Mouse (Mus musculus) heart, embryonic 11.5 days (tissue): Measurements from ENCODE around the gene Gm9048. TPM values are rescaled to one million over a fixed set of nuclear protein-coding genes. Genes with fewer than 3 reads are reported as not detected.
A peak's percentile ranks its signal among the peaks of the same experiment; 100 is the strongest.
"Not testable (repeated sequence)": the region's sequence is repeated elsewhere in the genome, so short reads cannot be mapped to it uniquely, and the experiment has no call there.

Experiments
- ATAC-seq: fragments of 200-750 bp; cut with Nextera tagmentation; replicated peaks from 2 replicates; pipeline ENCODE4 v1.8.0; 2017; ENCODE audit warnings: moderate library complexity; ENCODE audit not compliant: insufficient number of reproducible peaks, low FRiP score, low TSS enrichment
- H3K27ac ChIP-seq: fragments of 300-500 bp; sonication (generic); 2 replicates; pipeline ENCODE4 v1.5.1; 2014; ENCODE audit warnings: mild to moderate bottlenecking, low read depth, low read length
- H3K27me3 ChIP-seq: fragments of 300-500 bp; sonication (generic); 2 replicates; pipeline ENCODE4 v1.6.1; 2014; ENCODE audit warnings: mild to moderate bottlenecking, low read length, mixed read lengths; ENCODE audit not compliant: control insufficient read depth, insufficient read depth
- H3K36me3 ChIP-seq: fragments of 300-500 bp; sonication (generic); 2 replicates; pipeline ENCODE4 v1.6.1; 2014; ENCODE audit warnings: mild to moderate bottlenecking, low read length, moderate library complexity, mixed read lengths; ENCODE audit not compliant: control insufficient read depth, insufficient read depth
- H3K4me1 ChIP-seq: fragments of 300-500 bp; sonication (generic); 2 replicates; pipeline ENCODE4 v1.6.1; 2014; ENCODE audit warnings: low read length; ENCODE audit not compliant: control insufficient read depth, insufficient read depth
- H3K4me2 ChIP-seq: fragments of 300-500 bp; sonication (generic); 2 replicates; pipeline ENCODE4 v1.6.1; 2014; ENCODE audit warnings: mild to moderate bottlenecking, moderate library complexity
- H3K4me3 ChIP-seq: fragments of 300-500 bp; sonication (generic); 2 replicates; pipeline ENCODE4 v1.5.1; 2014; ENCODE audit warnings: low read depth, low read length
- H3K9ac ChIP-seq: fragments of 300-500 bp; sonication (generic); 2 replicates; pipeline ENCODE4 v1.6.1; 2014; ENCODE audit warnings: mild to moderate bottlenecking, low read depth, low read length, moderate library complexity
- H3K9me3 ChIP-seq: fragments of 300-500 bp; sonication (generic); replicated peaks from 2 replicates; pipeline ENCODE4 v1.6.1; 2016; ENCODE audit warnings: low read length; ENCODE audit not compliant: control insufficient read depth
- WGBS: fragments of 180-500 bp; shearing (Covaris S2); extraction: QIAGEN DNeasy Blood & Tissue Kit; methylation state at CpG from one replicate; pipeline ENCODE4 v1.1.7; 2014; ENCODE audit not compliant: insufficient replicate concordance; 5-methylcytosine and 5-hydroxymethylcytosine counted together
- polyA plus RNA-seq: library from polyadenylated mRNA; unstranded; fragments of >200 nt; fragmentation: Nextera tagmentation; extraction: Ambion mirVana; gene quantifications from 2 replicates; pipeline ENCODE4 v1.2.1, GENCODE M21; 2014

Gene Gm9048
- not detected in 2 replicates for polyA plus RNA-seq

GRCm38 (mm10) chr10:118348579-118348978 lies at the start of gene Gm9048:
Gene Gm9048 (minus strand): TSS chr10:118348679.
- WGBS: 71% methylated on average over 1 of the region's 14 CpGs
- H3K4me1 ChIP-seq, H3K27ac ChIP-seq, H3K9ac ChIP-seq, H3K27me3 ChIP-seq, H3K9me3 ChIP-seq, H3K4me2 ChIP-seq, H3K4me3 ChIP-seq, ATAC-seq, H3K36me3 ChIP-seq: not testable (repeated sequence)

GRCm38 (mm10) chr10:118370443-118370842 lies 22.0 kb upstream of the Gm9048 start:
- H3K27ac ChIP-seq: no peak overlapping the region
- no peaks in the 10 kb centered on the region for H3K36me3 ChIP-seq
- no peaks in the 10 kb centered on the region for H3K27me3 ChIP-seq
- H3K4me1 ChIP-seq: no peaks in the 10 kb centered on the region
- 15% methylated on average over 10 of the region's 10 CpGs for WGBS
- no peaks in the 10 kb centered on the region for H3K9me3 ChIP-seq
- peak overlapping the region; percentile 43; the same call in 1 of the 2 replicates for H3K4me2 ChIP-seq
- no peak overlapping the region for H3K9ac ChIP-seq
- ATAC-seq: peak; percentile 63; the same call in 1 of the 2 replicates
- H3K4me3 ChIP-seq: no peak overlapping the region

GRCm38 (mm10) chr10:118369518-118369917 lies 21.0 kb upstream of the Gm9048 start:
- Histone ChIP-seq H3K4me3 (no peak overlapping the region), H3K9me3 (no peaks in the 10 kb centered on the region), H3K9ac (no peak overlapping the region), H3K27me3 (no peaks in the 10 kb centered on the region), H3K27ac (no peak overlapping the region), H3K4me2 (no peak overlapping the region), H3K4me1 (no peaks in the 10 kb centered on the region), H3K36me3 (no peaks in the 10 kb centered on the region)
- WGBS: 86% methylated on average over 9 of the region's 9 CpGs
- ATAC-seq: no peak

GRCm38 (mm10) chr10:118354005-118354404 lies 5.5 kb upstream of the Gm9048 start, which contains the start of gene Gm9049:
Gene Gm9049 (minus strand): TSS chr10:118354105.
- not testable (repeated sequence) for H3K9me3 ChIP-seq, ATAC-seq, H3K4me2 ChIP-seq, H3K27me3 ChIP-seq, H3K9ac ChIP-seq, H3K4me3 ChIP-seq, H3K36me3 ChIP-seq, H3K4me1 ChIP-seq, H3K27ac ChIP-seq
- no CpG with 5 or more reads among the region's 11 CpGs for whole genome bisulfite sequencing

- ATAC-seq, H3K36me3 ChIP-seq, H3K4me2 ChIP-seq, H3K9me3 ChIP-seq, H3K9ac ChIP-seq, H3K4me3 ChIP-seq, H3K4me1 ChIP-seq, H3K27me3 ChIP-seq, H3K27ac ChIP-seq: not testable (repeated sequence)
- no CpG with 5 or more reads among the region's 14 CpGs for WGBS
Measured at GRCm38 (mm10) chr10:118343155-118343554, 5.3 kb downstream of the Gm9048 start, which contains the start of gene Gm9046. Gene Gm9046 (minus strand): TSS chr10:118343255.

GRCm38 (mm10) chr10:118337731-118338130 lies 10.7 kb downstream of the Gm9048 start, which contains the start of gene Gm9045:
Gene Gm9045 (minus strand): TSS chr10:118337831.
- not testable (repeated sequence) for H3K4me2 ChIP-seq, H3K4me3 ChIP-seq, H3K9me3 ChIP-seq, H3K27me3 ChIP-seq, H3K27ac ChIP-seq, H3K9ac ChIP-seq, H3K4me1 ChIP-seq, ATAC-seq, H3K36me3 ChIP-seq
- WGBS: no CpG with 5 or more reads among the region's 14 CpGs

GRCm38 (mm10) chr10:118332308-118332707 lies 16.2 kb downstream of the Gm9048 start, which contains the start of gene Gm9044:
Gene Gm9044 (minus strand): TSS chr10:118332408.
- not testable (repeated sequence) for H3K9me3 ChIP-seq, ATAC-seq
- WGBS: no CpG with 5 or more reads among the region's 14 CpGs

GRCm38 (mm10) chr10:118326869-118327268 lies 21.6 kb downstream of the Gm9048 start, which contains the start of gene Gm9040:
Gene Gm9040 (minus strand): TSS chr10:118326969.
- not testable (repeated sequence) for H3K27ac ChIP-seq, H3K36me3 ChIP-seq, H3K27me3 ChIP-seq, H3K4me1 ChIP-seq, H3K9ac ChIP-seq, H3K4me2 ChIP-seq, H3K4me3 ChIP-seq, H3K9me3 ChIP-seq, ATAC-seq
- no CpG with 5 or more reads among the region's 11 CpGs for WGBS

More at GRCm38 (mm10) chr10:118332308-118332707, 16.2 kb downstream of the Gm9048 start, which contains the start of gene Gm9044:
- H3K9ac ChIP-seq, H3K36me3 ChIP-seq, H3K27me3 ChIP-seq, H3K4me2 ChIP-seq, H3K4me3 ChIP-seq, H3K4me1 ChIP-seq, H3K27ac ChIP-seq: not testable (repeated sequence)

GRCm38 (mm10) chr10:118319024-118319423 lies 29.5 kb downstream of the Gm9048 start:
- no peak overlapping the region for H3K27ac ChIP-seq
- no peak overlapping the region for H3K9ac ChIP-seq
- no peaks in the 10 kb centered on the region for H3K27me3 ChIP-seq
- H3K4me1 ChIP-seq: no peaks in the 10 kb centered on the region
- no peak for ATAC-seq
- WGBS: 78% methylated on average over 8 of the region's 8 CpGs
- no peak overlapping the region for H3K4me2 ChIP-seq
- H3K36me3 ChIP-seq: no peaks in the 10 kb centered on the region
- H3K4me3 ChIP-seq: no peak overlapping the region
- H3K9me3 ChIP-seq: no peaks in the 10 kb centered on the region
